Mouse (Mus musculus): ENCODE measurements around the gene Myo1g.

Myo1g gene

DNA sequence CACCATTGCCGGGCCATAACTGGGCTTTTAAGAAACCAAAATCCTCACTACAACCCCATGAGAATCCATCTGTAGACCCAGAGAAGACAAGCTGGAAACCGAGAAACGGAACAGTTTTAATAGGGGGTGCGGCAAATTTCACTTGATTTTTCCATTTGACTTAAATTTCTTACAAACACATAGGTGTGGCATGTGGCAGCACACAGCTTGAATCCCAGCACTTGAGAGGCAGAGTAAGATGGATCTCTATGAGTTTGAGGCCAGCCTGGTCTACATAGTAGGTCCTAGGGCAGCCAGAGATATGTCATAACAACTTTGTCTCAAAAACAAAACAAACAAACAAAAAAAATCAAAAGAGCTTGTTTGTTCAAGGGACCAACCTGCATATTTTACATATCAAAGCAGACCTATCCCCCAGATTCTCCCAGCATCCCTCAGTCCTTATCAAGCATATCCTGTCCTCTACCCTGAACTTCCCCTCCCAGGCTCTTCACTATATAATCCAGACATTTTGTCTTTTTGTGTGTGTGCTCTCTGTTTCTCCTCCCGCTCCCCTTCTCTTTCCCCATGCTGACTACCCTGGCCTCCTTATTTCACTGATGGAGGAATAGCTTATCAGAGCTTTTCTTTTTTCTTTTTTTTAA, 32.6 kb downstream of the Myo1g start:
- no peak for DNase-seq (ENCODE audit: low read depth, low spot score)

DNA sequence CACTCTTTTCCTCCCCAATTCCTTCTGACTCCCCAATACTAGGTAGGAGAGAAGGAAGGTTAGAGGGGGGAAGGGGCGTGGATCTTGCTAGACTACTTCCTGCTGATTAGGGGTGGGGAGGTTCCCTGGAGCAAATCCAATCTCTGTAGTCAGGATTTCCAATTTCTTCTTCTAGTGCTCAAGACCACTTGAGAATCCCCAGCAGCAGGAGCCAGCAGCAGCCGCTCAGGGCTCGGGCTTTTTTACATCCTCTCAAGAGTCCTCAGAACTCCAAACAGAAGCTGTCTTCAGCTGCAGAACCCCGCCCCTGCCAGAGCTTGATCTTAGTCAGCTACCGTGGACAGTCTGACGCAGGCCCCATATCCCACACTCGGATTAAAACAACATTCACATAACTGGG, 33.3 kb downstream of the Myo1g start:
- DNase-seq (ENCODE audit: low read depth, low spot score): no peak

DNA sequence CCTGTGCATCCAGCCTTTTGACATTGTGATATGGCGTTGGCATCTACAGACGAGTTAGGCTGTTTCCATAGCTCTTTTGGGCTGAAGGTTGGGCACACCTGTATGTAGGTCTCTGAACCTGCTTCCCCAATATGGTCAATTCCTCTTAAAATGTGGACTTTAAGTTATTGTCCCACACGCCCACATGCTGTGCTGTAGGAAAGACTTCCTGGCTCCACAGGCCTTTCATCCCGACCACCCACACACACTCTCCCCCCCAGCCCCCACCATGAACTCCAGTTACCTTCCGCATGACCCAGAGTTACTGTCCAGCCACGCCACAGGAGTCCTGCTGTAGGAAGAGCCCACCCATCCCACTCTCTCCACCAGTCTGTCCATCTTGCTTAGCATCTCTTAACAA, 33.8 kb downstream of the Myo1g start:
- DNase-seq (ENCODE audit: low read depth, low spot score): no peak

DNA sequence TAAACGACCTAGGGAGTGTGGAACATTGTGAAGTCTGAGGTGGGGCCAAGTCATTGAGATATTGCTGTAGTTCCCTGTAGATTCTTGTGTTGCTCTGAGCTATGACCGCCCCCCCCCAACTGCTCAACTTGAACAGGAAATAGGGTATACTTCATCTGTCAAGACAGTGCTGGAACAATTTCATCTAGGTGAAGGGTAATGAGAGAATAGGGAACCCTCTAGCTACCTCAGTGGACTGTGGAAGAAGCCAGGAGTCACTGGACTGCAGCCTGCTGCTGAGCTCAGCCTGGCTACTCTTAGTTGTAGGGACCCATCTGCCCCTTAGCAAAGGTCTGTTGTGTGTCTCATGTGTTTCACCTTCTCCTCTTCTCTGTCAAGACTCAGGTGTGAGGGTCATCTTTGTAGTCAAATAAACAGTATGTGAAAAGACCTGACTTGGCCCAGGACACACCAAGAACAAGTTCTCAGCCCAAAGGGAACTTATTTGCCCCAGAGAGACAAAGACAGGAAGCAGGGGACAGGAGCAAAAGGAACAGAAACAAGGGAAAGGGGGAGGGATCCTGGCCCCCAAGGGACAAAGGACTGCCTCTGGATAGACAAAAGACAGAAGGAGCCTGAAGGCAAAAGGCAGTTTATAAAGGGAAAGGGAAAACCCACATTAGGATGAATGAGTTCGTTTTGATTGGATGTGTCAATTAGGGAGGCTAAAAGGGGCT, 36.4 kb downstream of the Myo1g start:
- DNase-seq (ENCODE audit: low read depth, low spot score): no peak

DNA sequence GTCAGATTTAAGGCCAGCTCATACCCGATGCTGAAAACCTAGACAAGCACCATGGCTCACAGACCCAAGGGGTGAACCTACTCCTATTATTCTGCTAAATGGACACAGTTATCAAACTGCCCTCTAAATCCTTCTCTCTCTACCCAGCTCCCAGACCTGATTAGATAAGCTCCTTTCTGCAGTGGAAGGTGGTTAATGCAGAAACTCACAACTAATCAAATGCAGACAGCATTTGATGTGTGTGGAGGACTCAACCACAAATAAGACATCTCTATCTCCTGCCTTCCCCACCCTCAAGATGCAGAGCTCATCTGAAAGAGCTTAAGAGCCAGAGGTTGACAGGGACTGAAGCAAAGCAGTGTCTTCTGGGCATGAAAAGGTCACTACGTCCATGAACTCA, 37.7 kb downstream of the Myo1g start:
- no peak for DNase-seq (ENCODE audit: low read depth, low spot score)

DNA sequence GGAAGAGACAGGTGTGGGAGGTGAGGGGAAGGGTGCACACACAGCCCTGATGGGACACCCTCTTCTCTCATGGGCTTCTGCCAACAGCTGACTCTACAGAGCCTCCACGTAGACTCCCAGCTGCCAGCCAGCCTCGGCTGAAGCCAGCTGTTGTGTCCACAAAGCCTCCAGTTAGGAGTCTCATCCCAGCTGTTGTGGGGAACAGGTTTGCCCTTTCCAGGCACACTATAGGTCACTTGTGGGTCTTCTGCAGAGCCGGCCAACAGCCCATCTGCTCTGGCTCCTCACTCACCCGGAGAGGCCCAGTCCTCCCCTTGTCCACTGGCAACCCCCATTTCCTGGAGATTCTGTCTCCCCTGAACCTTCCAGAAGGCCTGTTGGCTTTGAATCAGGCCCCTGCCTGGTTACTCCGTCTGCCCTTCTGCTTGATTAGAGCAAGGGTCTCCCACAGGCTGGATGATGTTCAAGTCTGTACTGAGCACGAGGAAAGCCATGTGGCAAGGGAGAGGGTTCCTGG, 39.0 kb downstream of the Myo1g start:
- DNase-seq (ENCODE audit: low read depth, low spot score): no peak

DNA sequence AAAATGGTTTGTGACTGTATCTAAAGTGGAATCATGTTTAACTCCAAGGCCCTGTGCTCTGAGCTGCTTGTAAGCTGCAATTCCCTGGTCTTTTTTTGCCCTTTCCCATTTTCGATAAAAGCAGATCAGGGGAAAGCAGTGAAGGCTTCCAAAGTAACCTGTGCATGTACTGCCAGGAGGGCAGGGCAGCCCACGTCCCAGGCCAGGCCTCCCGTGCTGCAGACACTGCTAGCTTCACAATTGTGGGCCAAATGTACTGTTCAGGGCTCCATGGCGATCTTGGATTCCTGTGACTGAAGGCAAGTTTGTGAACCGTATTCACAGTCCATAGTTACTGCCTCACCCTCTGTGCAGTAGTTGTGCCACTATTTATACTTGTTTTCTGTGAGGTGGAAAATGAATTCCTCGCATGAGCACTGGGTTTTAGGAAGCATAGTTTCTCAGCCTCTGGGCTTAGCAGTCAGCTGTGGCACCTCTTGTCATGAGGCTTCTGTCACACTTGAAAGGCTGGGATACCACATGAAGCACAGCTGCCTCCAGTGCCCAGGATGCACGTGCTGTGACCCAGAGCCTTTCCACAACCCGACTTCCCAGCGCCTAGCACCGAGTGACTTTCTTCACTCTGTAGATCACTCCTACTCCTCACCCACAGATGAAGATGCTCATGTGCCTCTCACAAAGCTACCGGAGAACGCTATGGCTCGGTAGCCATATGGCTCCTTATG, 39.9 kb downstream of the Myo1g start:
- DNase-seq (ENCODE audit: low read depth, low spot score): peak; percentile 17

DNA sequence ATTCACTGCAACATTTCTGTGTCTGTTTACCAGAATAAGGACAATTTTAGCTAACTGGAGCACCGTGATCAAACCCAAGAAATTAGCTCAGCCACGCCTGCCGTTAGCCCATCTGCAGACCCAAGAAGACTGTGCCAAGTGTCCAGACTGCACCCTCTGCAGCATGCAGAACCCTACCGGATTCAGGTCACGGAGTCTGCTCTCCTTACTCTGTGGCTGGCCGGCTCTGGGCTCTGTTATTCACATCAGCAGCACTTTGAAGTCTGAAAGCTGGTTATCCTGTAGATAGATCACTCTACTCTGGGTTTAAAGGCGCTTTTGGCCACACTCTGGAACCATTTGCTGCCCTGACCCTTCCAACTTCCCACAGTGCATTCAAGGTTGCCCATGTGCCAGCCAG, 40.6 kb downstream of the Myo1g start:
- DNase-seq (ENCODE audit: low read depth, low spot score): no peak

DNA sequence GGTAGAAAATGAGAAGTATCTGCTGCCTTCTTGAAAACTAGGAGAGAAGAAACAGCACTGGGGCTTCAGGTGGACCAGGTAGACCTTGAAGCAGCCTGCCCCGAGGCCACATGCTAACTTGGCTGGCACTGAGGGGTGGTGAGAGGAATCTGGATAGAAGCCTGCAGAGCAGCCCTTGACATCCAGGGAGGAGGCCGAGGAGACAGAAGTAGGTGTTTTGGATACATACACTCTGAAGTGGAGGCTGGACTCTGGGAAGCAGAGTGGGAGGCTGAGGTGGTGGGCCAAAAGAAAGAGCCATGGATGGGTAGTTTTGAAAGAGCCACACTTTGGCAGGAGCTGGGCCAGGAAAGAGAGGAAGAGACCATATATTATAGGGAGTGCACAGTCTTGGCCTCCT, 41.5 kb downstream of the Myo1g start:
- no peak for DNase-seq (ENCODE audit: low read depth, low spot score)

DNA sequence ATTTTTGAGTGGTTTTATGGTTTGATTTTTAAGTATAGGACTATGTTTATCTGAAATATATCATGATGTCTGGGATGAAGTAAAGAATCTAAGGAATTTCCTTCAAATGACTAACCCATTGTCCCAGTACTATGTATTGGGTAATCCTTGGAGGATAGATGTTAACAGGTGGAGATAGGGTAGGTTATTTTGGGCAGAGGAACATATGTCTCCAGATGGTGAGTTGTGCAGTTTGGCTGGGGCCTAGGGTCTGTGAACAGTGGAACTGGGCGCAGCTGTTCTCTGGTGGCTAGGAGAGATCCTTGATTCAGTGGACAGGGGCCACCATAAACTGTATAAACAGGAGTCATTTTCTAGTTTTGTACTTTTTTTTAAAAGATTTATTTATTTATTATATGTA, 43.4 kb downstream of the Myo1g start:
- no peak for DNase-seq (ENCODE audit: low read depth, low spot score)

DNA sequence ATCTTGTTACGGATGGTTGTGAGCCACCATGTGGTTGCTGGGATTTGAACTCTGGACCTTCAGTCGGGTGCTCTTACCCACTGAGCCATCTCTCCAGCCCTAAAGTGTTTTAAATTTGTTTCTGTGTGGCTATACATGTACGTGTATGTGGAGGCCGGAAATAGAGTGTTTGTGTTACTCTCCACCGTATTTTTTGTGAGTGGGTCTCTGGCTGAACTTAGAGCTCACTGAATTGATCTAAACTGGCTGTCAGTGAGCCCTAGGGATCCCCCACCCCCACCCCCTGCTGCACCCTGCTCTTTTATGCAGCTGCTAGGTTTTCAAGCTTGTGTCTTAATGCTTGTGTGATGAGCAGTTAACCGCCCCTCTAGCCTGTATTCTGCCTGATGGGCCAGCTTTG, 43.9 kb downstream of the Myo1g start:
- no peak for DNase-seq (ENCODE audit: low read depth, low spot score)

DNA sequence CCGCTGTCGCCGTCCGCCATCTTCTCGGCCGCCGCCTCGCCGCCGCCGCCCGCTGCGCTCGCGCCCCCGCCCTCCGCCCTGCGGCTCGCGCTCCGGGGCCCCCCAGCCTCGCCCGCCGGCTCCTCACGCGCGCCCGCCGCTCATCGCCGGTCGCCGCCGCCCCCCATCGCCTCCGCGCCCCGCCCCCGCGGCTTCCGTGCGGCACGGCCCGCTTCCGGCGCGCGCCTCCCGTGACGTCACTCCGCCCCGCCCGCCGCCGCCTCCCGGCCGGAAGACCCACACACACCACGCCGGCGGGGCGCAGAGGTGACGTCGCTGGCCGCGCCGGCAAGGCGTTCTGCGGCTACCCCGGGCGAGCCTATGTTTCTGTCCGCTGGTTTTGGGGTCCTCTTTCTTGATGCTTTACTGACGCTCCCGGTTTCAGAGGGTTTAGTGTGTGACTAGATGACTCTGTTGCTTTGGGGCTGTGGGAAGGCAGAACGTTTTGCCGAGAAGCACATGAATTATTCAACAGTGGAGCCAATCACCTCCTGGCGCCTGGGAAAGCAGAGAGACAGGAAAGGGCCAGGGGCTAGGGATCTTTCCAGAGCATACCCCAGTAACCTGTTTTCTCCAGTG, 44.8 kb downstream of the Myo1g start, which contains the start of gene Purb:
Gene Purb, minus strand, starts transcription at position 51 of the 618 bp plus-strand sequence.
- peak; percentile 55 for DNase-seq (ENCODE audit: low read depth, low spot score)

DNA sequence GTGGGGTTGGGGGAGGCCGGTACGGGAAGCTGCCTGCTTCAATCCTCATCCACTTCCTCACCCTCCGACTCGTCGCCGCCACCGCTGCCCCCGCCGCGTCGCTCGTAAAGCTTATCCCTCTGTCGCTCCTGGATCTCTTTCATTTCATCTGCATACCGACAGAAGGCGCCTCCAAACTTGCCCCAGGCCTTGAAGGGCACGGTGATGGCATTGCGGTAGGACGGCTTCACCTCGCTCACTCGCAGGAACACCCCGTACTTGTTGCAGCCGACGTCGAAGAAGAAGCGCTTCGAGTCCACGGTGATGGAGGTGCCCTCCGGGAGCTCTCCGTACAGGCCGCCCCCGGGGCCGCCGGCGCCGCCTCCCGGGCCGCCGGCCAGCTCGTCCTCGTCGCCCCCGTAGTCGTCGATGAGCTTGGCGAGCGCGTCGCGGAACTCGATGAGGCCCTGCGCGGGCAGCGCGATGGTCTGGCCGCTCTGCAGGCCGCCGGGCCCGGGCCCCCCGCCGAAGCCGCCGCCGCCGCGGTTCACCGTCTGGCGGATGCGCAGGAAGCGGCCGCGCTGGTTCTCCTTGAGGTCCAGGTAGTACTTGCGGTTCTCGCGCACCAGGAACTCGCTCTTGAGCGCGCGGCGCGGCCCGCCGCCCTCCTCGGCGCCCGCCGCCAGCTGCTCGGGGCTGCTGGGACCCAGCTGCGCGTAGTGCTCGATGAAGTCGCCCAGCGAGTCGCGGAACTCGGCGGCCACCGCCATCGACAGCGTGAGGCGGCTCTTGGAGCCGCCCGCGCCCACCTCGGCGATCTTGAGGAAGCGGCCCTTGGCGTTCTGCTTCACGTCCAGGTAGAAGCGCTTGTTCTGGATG, 45.7 kb downstream of the Myo1g start:
- DNase-seq (ENCODE audit: low read depth, low spot score): peak; percentile 21

DNA sequence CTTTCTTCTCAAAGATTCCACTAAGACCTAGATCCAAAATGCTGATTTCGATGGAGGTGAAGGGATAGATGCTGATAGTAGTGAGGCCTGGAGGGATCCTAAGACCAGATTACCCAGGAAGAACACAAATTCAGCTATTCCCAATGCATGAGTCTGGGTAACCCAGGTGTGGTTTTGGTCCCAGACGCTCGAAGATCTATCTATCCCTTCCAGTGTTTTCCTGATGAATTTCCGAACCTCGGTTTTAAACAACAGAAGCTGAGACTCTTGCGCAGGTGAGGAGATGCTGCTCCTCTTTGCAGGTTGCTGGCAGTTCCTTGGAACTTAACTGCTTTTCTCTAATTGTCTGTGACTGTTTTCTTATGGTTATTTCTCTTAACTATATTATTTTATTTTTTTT, 46.4 kb downstream of the Myo1g start:
- no peak for DNase-seq (ENCODE audit: low read depth, low spot score)

DNA sequence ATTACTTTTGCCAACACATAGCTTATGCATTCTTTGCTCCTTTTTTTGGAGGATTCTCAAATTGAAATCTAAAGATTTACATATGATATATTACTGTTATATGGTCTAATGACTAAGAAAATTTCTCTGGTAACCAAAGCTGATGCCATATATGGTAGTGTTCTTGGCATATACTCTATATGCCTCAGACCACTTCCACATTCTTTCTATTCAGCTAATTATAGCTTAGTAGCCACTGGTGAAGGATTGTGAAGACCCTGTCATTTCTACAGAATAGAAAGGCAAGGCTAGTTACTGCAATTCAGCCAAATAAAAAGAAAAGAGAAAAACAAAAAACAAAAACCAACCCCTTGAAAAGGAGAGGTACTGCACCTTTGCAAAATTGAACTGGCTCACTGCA, 48.7 kb downstream of the Myo1g start:
- no peak for DNase-seq (ENCODE audit: low read depth, low spot score)

DNA sequence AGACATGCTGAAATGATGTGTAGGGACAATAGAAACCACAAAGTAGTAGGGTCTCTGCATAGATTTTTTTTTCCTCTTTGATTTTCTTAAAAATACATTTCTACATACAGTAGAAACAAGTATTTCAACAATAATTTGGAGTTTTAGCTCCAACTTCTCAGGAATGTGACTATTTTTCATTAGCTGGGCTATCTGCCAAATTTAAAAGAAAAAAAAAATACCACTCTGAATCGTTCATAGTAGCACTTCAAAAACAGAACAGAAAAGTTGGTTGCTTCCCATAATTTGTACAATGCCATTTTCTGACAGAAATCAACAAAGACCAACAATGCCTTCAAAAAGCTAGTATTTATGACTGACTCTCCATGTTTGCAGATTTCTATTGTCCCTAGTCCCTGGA, 49.3 kb downstream of the Myo1g start:
- no peak for DNase-seq (ENCODE audit: low read depth, low spot score)

DNA sequence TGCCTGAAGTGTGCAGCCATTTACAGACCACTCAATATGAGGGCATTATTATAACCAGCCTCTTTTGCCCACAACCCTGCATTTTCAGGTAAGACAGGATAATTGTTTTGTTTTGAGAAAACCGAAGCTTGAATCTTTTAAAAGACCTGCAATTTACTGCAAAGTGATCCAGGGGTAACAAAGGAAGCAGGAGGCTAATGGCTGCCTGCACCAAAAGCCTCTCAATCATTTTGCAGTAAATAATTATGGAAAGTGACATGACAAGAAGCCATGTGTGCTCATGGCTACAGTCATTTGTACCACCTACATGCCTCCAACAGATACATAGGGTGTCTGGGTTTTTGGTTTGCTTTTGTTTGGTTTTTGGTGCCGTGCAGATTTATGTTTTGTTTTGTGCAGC, 49.7 kb downstream of the Myo1g start:
- no peak for DNase-seq (ENCODE audit: low read depth, low spot score)

DNA sequence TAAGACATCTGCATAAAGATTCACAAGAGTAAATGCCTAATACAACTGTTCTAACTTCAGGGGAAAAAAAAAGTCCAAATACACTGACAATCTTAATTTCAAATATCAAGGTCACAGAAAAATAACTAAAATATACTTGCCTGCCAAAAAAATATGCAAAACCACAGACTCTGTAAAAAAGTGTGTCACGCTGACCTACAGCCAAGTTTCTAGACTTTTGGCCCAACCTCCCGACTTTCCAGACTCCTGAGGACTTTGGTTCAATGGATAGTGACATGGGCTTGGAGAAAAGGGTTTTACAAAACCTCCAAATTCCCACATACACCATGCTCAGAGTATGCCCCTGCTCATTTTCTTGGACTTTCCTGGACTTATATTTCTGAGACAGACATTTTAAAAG, 52.2 kb downstream of the Myo1g start:
- DNase-seq (ENCODE audit: low read depth, low spot score): no peak

DNA sequence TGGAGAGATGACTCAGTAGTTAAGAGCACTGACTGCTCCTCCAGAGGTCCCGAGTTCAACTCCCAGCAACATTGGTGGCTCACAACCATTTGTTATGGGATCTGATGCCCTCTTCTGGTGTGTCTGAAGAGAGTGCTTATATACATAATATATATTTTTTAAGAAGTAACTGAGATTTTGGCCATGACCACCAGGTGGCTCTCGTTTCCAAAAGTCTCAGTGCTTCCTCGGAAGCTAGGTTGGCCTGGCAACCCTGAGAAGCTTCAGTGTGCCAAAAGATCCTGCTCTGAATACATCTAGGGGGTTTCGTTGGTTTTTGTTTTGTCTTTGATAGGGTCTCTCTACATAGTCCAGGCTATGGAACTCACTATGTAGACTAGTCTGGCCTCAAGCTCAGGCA, 55.6 kb downstream of the Myo1g start:
- DNase-seq (ENCODE audit: low read depth, low spot score): peak; percentile 74

DNA sequence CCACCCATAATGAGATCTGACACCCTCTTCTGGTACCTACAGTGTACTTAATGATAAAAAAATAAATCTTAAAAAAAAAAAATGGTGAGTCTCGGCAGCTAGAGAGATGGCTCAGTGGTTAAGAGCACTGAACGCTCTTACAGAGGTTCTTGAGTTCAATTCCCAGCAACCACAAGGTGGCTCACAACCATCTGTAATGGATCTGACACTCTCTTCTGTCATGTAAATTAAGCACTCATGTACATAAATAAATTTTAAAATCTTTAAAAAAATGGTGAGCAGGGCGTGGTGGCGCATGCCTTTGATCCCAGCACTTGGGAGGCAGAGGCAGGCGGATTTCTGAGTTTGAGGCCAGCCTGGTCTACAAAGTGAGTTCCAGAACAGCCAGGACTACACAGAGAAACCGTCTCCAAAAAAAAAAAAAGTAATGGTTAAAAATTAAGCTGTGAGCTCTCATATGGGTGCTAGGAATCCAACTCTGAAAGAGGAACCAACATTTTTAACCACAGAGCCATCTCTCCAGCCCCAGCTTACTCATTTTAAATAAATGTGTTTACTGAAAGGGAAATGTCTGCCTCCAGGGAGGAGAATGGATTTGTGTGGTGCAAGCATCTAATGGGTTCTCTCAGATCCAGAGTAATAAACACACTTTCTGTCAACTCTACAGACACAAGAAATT, 57.5 kb downstream of the Myo1g start:
- DNase-seq (ENCODE audit: low read depth, low spot score): no peak
